Mouse (Mus musculus): ENCODE measurements at regions not wholly inside any gene's neighbourhood (a gene's known extent, or its start where the extent isn't known, plus 50 kb on each side); places are given as distances from the start of the nearest gene placed in this dataset.

DNA sequence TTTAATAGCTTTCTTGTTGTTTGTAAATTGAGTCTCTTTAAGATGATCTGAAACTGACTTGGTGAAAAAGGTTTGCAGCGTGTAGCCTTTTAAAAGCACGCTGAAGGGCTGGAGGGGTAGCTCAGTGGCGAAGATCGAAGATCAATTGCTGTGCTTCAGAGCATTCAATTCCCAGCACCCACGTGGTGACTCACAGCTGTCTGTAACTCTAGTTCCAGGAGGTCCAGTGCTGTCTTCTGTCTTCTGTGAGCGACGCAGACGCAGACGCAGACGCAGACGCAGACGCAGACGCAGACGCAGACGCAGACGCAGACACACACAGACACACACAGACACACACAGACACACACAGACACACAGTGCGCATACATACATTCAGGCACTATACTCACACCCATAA, 99.1 kb upstream of the Map4k3 start:
- DNase-seq (ENCODE audit: low read depth), result no peak

- no peak for DNase-seq (ENCODE audit: low read depth)
Measured at GRCm38 (mm10) chr17:80825971-80826730, 97.9 kb upstream of the Map4k3 start.

GRCm38 (mm10) chr17:80825518-80825901, 97.2 kb upstream of the Map4k3 start:
- DNase-seq (ENCODE audit: low read depth), result no peak

DNA sequence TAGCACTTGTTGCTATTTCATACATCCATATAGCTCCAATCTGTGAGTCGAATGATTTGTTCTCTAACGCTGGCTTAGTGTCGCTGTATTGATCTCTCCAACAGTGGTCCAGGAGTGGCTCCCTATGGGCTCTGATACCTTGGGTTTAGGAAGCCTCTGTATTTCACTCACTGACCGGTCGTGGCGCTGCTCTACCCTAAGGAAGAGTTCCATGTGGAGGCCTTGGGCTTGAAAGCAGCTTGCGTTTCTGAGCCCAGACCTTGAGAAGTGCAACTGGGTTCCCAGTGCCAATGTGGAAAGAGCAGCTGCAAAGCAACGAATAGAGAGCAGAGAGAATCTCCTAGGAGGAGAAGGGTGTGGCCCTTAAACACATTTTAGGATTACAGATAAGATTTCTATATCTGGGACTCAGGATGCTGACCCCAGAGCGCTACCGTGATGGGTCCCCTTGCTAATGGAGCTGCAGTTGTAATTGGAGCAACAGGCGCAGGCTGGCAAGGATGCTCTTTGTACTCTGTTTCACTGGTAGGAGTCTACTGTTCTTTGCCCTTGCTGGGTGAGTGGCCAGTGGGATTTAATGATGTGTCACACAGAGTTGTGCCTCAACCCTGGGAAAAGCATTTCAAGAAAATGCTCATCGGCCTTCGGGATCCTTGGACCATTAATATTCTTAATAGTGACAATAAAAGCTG, 96.7 kb upstream of the Map4k3 start:
- no peak for DNase-seq (ENCODE audit: low read depth)

- DNase-seq (ENCODE audit: low read depth), result no peak
Measured at GRCm38 (mm10) chr17:80824261-80824660, 96.0 kb upstream of the Map4k3 start.

DNA sequence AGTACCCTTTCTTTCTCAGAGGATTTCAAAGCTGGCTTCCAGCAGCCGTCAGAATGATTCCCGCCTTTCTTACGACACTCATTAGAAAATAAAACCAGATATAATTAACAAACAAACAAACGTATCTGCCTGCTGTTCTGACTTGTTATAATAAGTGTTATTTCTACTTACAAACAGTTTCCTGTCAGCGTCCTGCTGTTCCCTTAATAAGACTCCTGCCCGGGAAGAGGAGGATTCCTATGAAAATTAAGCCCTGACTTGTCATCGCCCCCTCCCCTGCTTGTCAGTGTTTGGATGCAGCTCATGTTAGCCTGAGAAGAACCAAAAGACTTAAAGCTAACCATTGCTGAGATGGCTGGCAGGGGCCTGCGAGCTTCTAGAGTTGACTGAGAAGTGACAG, 92.6 kb upstream of the Map4k3 start:
- DNase-seq (ENCODE audit: low read depth), result no peak

DNA sequence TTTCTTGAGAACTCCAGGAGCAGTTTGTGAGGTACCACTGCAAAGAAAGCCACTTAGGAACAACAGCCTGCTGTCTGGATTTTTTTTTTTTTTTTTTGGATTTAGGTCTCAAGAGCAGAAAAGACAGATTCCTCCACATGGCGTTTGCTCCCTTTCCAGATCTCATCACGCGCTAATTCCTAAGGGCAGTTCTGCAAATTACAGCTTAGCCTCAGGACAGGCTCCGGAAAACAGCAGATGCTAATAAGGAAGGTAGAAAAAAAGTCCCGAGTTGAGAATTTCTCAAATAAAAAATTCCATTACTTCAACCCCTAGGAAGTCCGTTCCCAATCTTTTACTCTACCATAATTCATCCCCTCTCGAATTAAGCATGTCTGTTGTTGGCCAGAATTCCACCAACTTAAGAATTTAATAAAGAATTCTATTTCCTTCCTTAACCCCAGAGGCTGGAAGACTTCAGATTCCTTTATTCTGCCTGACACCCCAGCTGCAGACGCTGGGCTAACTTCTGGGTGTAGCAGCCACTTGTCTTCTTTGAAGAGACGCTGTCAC, 90.3 kb upstream of the Map4k3 start:
- no peak for DNase-seq (ENCODE audit: low read depth)

DNA sequence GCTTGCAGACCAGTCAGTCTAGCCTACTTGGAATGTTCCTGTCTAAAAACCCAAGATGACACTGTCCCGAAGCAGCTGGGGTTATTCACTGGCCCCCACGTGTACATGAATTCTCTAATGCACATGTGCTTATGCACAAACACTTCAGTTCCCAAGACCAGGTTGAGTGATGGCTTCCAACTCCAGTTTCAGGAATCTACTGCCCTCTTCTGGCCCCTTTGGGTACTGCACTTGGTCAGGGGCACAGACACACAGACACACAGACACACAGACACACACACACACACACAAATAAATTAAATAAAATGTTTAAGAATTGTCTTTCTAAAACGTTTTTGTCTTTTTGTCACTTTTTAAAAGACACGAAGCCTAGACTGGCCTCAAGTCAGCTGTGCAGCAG, 87.5 kb upstream of the Map4k3 start:
- DNase-seq (ENCODE audit: low read depth), result peak; percentile 56

GRCm38 (mm10) chr17:80813194-80813593, 84.9 kb upstream of the Map4k3 start:
- no peak for DNase-seq (ENCODE audit: low read depth)

DNA sequence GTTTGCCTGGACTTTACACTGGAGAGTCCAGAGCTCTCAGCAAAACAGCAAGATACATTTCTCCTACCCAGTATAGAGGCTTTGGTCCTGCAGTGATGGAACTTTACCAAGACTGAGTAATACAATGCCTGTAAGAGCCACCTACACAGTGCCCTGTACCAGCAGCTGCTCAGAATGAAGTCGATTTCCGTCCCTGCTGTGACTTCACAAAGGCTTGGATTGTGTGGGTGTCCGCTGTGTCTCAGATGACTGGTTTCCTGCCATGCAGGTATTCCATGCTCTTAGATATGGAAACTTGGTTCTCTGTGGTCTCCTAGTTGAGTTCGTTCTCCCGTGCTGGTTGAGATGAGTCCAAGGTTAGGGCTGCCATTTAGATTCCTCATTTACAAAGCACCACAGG, 81.0 kb upstream of the Map4k3 start:
- DNase-seq (ENCODE audit: low read depth), result no peak

- no peak for DNase-seq (ENCODE audit: low read depth)
Measured at GRCm38 (mm10) chr17:80808069-80808468, 79.8 kb upstream of the Map4k3 start.

GRCm38 (mm10) chr17:80803361-80803915, 75.2 kb upstream of the Map4k3 start:
- DNase-seq (ENCODE audit: low read depth), result no peak

- DNase-seq (ENCODE audit: low read depth), result no peak
Measured at GRCm38 (mm10) chr17:80802622-80803021, 74.3 kb upstream of the Map4k3 start.

- DNase-seq (ENCODE audit: low read depth), result no peak
Measured at GRCm38 (mm10) chr17:80801991-80802390, 73.7 kb upstream of the Map4k3 start.

DNA sequence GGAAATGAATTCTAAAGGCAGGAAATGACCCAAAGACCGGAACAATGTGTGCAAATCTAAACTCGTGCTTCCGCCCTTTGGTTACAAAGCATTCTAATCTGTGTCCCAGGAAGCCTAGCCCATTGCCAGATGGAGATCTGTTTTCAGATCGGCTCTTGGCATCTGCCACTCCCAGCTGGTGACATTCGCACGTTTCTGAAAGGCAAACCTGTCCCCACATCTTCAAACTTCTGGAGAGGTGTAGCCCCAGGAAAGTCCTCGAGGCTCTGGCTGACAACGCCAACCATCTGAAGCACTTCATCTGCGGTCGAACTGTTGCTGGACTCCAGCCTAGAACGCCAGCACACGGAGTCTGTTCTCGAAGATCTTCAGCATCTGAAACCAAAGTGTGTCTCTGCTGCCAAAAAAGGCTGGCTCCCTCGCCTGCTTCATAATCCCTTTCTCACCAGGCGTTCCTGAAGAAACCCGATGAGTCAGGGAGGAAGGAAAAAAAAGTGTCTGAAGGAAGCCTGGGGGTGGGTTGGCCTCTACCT, 73.2 kb upstream of the Map4k3 start:
- DNase-seq (ENCODE audit: low read depth), result peak; percentile 35

DNA sequence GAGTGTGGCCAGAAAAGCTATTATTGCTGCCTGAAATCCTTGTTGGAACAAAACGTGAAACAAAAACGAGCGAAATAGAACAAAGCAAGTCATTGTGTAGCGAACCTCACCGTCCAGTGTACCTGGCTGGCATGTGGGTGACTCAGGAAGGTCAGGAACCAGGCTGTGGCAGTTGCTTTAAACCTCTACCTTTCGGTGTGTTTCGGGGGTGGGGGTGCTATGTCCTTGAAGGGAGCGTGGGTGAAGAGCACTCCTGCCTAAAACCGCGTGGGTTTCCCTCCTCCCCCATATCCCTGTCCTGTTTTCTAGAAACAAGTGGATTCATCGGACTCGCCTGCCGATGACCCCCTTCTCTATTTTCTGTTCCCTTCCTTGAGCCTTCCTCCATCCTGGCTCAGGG, 72.6 kb upstream of the Map4k3 start:
- no peak for DNase-seq (ENCODE audit: low read depth)

DNA sequence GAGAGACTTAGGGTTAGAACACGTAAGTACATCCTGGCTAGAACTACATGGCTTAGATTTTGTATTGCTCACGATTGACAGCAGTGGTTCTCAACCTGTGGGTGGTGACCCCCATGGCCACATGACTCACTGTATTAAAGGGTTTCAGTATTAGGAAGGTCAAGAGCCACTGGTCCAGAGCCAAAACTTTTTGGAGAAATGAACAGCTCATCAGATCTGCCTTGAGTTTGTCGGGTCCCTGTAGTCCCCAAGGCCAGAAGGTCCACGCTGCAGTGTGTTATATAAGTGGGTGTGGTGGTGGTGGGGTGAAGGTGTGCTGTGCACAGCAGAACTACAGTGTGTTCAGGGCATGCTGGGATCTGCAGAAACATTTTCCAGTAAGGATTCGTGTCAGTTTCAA, 72.2 kb upstream of the Map4k3 start:
- no peak for DNase-seq (ENCODE audit: low read depth)

- no peak for DNase-seq (ENCODE audit: low read depth)
Measured at GRCm38 (mm10) chr17:80799061-80799460, 70.8 kb upstream of the Map4k3 start.

- DNase-seq (ENCODE audit: low read depth), result no peak
Measured at GRCm38 (mm10) chr17:80798281-80798980, 70.1 kb upstream of the Map4k3 start.

GRCm38 (mm10) chr17:80796790-80797189, 68.5 kb upstream of the Map4k3 start:
- DNase-seq (ENCODE audit: low read depth), result no peak

DNA sequence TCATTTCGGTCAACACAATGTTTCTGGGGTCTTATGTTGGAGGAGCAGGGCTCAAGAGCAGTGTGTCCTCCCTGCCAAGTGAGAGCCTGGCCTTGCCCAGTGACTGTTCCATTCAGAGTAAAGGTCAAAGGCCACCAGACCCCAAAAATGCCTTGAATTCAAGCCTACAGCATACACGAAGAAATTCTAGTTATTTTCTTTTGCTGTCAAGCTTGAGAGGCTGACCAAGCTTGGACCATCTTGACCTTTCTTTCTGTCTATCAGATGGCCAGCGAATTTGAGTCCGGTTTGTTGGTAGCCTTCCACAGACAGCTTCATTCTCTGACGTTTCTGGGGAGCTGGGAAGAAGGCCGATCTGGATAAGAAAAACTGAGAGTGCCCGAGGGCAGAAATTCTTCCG, 68.1 kb upstream of the Map4k3 start:
- no peak for DNase-seq (ENCODE audit: low read depth)

DNA sequence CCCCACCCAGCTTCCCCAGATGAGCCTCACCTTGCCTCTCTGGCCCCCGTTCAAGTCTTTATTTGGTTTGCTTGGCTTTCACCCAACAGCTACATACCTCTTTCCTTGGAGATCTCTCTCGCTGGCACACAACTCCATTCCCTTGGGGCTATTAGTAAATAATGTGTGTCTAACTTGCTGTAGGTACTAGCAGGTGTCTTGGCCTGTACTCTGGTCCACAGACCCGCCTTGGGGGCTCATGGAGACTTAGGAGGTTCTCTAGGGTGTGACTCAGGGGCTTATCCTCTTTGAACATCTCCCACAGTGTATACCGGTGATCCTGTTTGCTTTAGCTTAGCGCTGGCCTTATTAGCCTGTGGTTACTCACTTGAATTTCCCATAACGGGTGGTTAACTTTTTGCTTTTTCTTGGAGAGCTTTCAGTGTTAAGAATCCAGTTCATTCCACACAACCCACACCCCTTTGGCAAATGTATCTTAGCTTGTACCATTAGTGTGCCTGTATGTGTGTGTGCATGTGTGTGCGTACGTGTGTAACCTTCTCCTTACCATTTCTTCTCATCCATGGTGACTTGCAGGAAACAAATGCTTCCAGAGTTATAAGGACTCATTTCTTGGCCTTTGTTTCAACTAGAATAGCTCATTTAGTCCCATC, 67.3 kb upstream of the Map4k3 start:
- DNase-seq (ENCODE audit: low read depth), result no peak

All from naive thymus-derived CD4-positive, alpha-beta T cell, adult 2 months (primary cell).